Mouse (Mus musculus) brain, embryonic 14.5 days (tissue): ENCODE results near the gene H2-Ab1. TPM values are rescaled to one million over a fixed set of nuclear protein-coding genes. Genes with fewer than 3 reads are reported as not detected.
"Not testable (repeated sequence)": the region's sequence is repeated elsewhere in the genome, so short reads cannot be mapped to it uniquely, and the experiment has no call there.

Experiments
- DNase-seq: peaks from one replicate; pipeline ENCODE4 v3.0.0-alpha.2; 2011; ENCODE audit warnings: low read depth
- CTCF ChIP-seq: fragments of 200-500 bp; IDR thresholded peaks from 2 replicates; pipeline ENCODE4 v1.5.1; 2012; ENCODE audit warnings: inconsistent platforms, mild to moderate bottlenecking, moderate library complexity, borderline replicate concordance; ENCODE audit not compliant: insufficient read depth, insufficient read length; ENCODE audit errors: extremely low read depth
- POLR2A ChIP-seq: fragments of 200-500 bp; IDR thresholded peaks from 2 replicates; pipeline ENCODE4 v1.6.1; 2012; ENCODE audit warnings: mild to moderate bottlenecking, inconsistent platforms, borderline replicate concordance; ENCODE audit not compliant: poor library complexity, insufficient read depth, insufficient read length, severe bottlenecking; ENCODE audit errors: extremely low read depth
- polyA plus RNA-seq: library from polyadenylated mRNA; depleted of rRNA; stranded (reverse); fragments of >200 nt; gene quantifications from 2 replicates; pipeline ENCODE4 v1.2.3, GENCODE M21; 2012

The H2-Ab1 gene
- polyA plus RNA-seq, 1 experiment = 1.4 TPM

- peak; percentile 48; the same call in 1 of the 2 replicates for TF ChIP-seq CTCF
- not testable (repeated sequence) for DNase-seq
Observed at GRCm38 (mm10) chr17:34219096-34219495, 38.4 kb upstream of the H2-Ab1 start.

- not testable (repeated sequence) for DNase-seq
Observed at GRCm38 (mm10) chr17:34219801-34220200, 37.7 kb upstream of the H2-Ab1 start.

- DNase-seq = not testable (repeated sequence)
Observed at GRCm38 (mm10) chr17:34220401-34220800, 37.1 kb upstream of the H2-Ab1 start.

- TF ChIP-seq POLR2A = no peak
- TF ChIP-seq CTCF = no peak
- DNase-seq = no peak
Observed at GRCm38 (mm10) chr17:34224816-34225215, 32.7 kb upstream of the H2-Ab1 start.

- TF ChIP-seq CTCF = no peak
- no peak for TF ChIP-seq POLR2A
- no peak for DNase-seq
Observed at GRCm38 (mm10) chr17:34225426-34225825, 32.1 kb upstream of the H2-Ab1 start.

- not testable (repeated sequence) for DNase-seq
Observed at GRCm38 (mm10) chr17:34225911-34226310, 31.6 kb upstream of the H2-Ab1 start.

- not testable (repeated sequence) for DNase-seq
Observed at GRCm38 (mm10) chr17:34230971-34231370, 26.5 kb upstream of the H2-Ab1 start.

GRCm38 (mm10) chr17:34232021-34232420, 25.5 kb upstream of the H2-Ab1 start:
- not testable (repeated sequence) for DNase-seq

- DNase-seq = peak; percentile 66
- TF ChIP-seq POLR2A (no peak), CTCF (peak; percentile 75)
Observed at GRCm38 (mm10) chr17:34234926-34235325, 22.6 kb upstream of the H2-Ab1 start.

GRCm38 (mm10) chr17:34236691-34237090, 20.8 kb upstream of the H2-Ab1 start:
- TF ChIP-seq CTCF (no peak), POLR2A (no peak)
- DNase-seq = no peak

- TF ChIP-seq CTCF (no peak), POLR2A (no peak)
- DNase-seq = no peak
Observed at GRCm38 (mm10) chr17:34237741-34238140, 19.7 kb upstream of the H2-Ab1 start.

GRCm38 (mm10) chr17:34238706-34239105, 18.8 kb upstream of the H2-Ab1 start, which contains the start of gene H2-Ob:
H2-Ob (plus strand) TSS chr17:34238903.
- TF ChIP-seq POLR2A = no peak
- TF ChIP-seq CTCF = no peak
- DNase-seq = peak; percentile 60

GRCm38 (mm10) chr17:34239601-34240041, 17.9 kb upstream of the H2-Ab1 start:
- TF ChIP-seq POLR2A (no peak), CTCF (no peak)
- no peak for DNase-seq

- DNase-seq = no peak
- TF ChIP-seq POLR2A (no peak), CTCF (no peak)
Observed at GRCm38 (mm10) chr17:34240366-34240765, 17.1 kb upstream of the H2-Ab1 start.
